Mouse (Mus musculus): Measurements from ENCODE around the gene Adam11. TPM values are rescaled to one million over a fixed set of nuclear protein-coding genes. Genes with fewer than 3 reads are reported as not detected.
A peak's percentile ranks its signal among the peaks of the same experiment; 100 is the strongest.

Gene Adam11
- total RNA-seq, 1 experiment from 2014 or later: 0.46 TPM

DNA sequence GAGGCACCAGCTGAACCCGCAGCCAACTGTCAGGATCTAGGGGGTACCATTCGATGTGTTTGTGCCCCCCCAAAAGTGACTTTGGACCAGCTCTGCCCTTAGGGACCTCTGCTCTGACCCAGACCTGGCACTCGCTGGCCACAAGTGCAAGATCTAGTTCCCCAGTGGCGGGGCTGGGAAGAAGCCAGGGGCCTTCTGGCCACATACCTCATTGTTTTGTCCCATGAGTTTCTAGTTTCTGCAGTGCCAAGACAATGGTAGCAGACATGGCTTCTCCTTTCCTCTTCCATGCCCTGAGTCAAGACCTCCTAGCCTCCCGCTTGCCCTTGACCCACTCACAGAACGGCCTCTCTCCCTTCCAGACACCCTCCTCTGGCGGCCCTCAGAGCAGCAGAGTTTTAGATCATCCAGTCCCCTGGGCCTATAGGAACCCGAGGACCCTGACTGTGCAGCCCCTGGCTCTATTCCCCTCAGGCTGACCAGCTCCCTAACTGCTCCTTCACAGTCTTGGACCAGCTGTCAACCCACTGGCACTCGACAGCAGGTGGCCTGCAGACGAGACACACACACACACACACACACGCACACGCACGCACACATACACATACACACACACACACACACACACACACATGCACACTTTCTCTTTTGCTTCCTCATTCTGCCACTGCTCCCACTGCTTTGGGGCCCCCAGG lies 8.2 kb upstream of the Adam11 start:
- peak; percentile 48 for ATAC-seq (replicated peaks; ENCODE audit: low read depth, poor library complexity, severe bottlenecking)

DNA sequence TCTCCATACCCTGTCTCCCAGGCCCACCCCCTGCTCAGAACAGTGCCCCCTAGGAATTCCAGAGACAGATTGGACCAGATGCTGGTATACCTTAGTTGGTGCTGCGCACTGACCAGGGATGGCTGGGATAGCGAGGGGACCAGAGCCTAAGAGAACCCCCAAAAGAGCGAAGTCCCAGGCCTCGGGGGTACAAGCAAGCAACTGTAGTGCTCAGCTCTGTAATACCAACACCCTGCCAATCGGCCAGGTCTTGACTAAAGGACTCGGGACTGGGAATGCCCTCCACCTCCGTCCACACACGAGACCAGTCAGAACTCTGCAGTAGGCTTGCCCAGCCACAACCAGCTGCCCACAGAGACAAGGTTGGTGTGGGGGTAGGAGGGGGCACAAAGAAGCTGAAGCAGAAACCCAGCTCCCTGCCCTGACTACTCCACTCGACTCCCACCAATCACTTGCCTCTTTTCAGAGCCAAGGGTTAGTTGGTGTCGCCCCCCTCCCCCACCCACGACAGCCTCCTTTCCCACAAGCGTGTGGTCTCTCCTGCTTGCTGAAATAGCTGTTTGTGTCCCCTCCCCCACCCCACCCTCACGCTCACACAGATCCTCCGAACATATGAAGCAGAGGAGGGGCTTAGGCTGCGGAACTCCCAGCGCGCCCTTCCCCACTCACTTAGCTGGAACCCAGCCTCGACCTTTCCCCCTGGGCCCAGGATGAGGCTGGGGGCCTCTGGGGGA lies 7.5 kb upstream of the Adam11 start:
- peak; percentile 36 for ATAC-seq (replicated peaks; ENCODE audit: low read depth, poor library complexity, severe bottlenecking)

DNA sequence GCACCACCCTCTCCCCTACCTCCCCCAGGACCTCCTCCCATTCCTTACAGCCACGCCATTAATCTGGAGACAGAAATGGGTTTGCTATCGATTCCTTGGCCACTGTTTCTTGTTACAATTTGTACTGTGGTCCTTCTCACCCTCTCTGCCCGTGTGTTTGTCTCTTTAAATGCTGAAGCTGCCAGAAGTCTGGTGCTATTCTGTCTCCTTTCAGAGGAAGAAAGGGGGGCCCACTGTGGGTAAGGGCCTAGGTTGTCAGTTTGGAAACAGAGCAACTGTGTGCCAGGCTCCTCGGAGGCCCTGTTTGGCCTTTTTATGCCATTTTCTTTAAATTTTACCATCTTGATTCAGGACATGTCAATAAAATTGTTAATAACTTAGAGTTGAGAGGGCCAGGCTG lies 6.8 kb upstream of the Adam11 start:
- peak; percentile 46; the same call in 1 of the 2 replicates for ATAC-seq (replicated peaks; ENCODE audit: low read depth, poor library complexity, severe bottlenecking)

DNA sequence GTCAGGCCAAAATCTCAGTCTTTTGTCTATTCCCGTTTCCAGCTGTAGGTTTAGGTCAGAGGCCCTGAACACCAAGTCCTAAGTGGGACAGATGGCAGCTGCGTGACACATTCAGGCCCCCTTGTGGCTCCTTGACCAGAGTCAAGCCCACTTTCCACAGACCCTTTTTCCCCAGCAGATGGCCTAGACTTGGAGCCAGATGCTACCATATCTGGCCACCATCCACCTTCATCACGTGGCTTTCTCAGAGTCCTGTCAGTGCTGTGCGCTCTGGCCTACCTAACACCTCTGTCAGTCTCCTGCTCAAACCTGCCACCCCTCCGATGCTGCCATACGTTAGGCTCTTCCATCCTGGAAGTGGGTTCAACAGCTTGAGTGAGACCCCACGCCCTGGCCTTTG lies 5.8 kb upstream of the Adam11 start:
- ATAC-seq (replicated peaks; ENCODE audit: low read depth, poor library complexity, severe bottlenecking): no peak

DNA sequence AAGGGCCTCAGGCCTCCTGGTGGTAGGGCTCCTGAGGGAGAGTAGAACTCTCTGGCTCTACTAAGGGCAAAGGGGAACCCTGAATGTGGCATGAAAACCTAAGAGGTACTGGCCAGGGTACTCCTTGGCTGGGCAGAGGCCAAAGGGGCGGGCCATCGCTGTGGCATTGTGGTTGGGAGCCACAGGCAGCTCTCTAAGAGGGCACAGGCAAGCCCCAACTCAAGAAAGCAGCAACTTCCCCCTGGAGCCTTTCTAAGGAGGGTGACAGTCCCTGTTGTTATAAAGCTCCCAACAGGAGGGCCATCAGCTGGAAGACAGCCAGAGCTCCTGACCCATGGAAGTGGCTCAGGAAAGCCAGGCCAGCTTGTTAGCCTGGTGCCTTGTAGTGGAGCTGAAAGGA lies 2.3 kb upstream of the Adam11 start:
- ATAC-seq (replicated peaks; ENCODE audit: low read depth, poor library complexity, severe bottlenecking): peak; percentile 70

DNA sequence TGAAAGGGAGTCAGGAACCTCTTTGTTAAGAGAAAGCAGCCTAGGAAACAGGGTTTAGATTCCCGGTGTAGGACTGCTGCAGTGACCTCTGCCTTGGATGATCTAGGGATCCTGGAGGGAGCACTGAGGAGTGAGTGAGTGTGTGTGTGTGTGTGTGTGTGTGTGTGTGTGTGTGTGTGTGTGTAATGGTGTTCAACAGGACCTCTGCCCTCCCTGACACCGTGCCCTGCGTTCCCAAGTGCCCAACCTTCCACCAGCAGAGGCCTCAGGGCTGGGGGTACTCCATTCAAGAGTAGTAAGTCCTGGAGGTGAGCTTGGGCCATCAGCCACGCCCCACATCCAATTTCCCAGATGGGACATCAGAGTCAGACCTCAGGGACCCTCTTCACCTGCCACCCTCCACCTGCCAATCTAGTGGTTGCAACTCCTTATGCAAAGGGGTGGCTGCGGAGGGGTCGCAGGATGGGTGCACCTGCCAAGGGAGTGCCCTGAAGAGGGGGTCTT lies 382 bp upstream of the Adam11 start:
- ATAC-seq (replicated peaks; ENCODE audit: low read depth, poor library complexity, severe bottlenecking): no peak

DNA sequence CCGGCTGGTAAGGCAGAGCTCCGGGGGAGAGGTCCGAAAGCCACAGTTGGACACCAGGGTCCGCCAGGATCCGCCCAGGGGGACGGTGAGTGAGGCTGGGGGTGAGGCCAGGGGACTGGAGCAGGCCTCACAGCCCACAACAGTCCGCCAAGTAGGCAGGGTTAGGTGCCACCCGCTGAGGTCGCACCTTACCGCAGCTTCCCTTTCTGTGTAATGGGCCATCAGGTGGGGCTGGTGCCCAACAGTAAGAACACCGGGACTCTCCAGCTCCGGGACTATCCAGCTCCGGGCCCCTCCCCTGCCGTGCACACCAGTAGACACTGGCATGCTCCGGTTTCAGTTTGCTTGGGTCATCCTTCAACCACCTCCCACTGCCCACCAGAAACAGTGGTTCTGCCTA lies 1.0 kb downstream of the Adam11 start:
- peak; percentile 51 for ATAC-seq (replicated peaks; ENCODE audit: low read depth, poor library complexity, severe bottlenecking)

DNA sequence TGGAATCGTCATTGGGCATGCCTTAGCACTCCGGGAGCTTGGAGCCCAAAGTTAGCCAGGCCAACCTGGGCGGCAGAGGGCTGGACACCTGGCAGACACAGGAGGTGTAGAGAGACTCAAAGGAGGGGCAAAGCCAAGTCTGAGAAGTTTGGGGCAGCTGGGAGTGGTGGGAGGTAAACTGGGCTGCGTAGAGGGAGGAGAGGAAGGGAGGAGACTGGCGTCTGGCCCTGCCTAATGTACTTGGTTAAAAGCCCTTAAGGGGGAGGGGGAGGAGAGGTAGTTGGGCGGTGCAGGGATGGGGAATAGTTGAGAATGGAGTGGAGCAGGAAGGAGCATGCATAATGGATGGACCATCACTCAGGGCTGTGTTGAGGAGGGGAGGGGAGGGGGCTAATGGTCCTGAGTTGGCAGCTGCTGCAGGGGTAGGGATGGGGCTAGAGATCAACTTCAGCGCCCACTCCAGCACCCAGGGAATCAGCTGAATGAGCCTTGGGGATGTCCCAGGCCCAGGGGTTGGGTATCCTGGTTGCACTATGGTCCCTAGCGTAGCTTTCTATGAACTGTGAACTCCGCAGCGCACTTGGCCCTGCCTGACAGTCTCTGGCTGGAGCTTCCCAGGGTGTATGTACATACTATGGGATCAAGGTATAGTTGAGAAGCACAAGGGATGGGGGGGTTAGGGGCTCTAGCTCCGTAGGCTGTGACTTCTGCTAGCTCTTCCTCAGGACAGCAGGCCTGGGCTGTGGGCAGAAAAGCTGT lies 1.9 kb downstream of the Adam11 start:
- ATAC-seq (replicated peaks; ENCODE audit: low read depth, poor library complexity, severe bottlenecking): no peak

- no peak for ATAC-seq (replicated peaks; ENCODE audit: low read depth, poor library complexity, severe bottlenecking)
Measured at GRCm38 (mm10) chr11:102765416-102765815, 4.2 kb downstream of the Adam11 start.

- ATAC-seq (replicated peaks; ENCODE audit: low read depth, poor library complexity, severe bottlenecking): no peak
Measured at GRCm38 (mm10) chr11:102767055-102767670, 5.9 kb downstream of the Adam11 start.

- no peak for ATAC-seq (replicated peaks; ENCODE audit: low read depth, poor library complexity, severe bottlenecking)
Measured at GRCm38 (mm10) chr11:102769141-102769540, 7.9 kb downstream of the Adam11 start.

DNA sequence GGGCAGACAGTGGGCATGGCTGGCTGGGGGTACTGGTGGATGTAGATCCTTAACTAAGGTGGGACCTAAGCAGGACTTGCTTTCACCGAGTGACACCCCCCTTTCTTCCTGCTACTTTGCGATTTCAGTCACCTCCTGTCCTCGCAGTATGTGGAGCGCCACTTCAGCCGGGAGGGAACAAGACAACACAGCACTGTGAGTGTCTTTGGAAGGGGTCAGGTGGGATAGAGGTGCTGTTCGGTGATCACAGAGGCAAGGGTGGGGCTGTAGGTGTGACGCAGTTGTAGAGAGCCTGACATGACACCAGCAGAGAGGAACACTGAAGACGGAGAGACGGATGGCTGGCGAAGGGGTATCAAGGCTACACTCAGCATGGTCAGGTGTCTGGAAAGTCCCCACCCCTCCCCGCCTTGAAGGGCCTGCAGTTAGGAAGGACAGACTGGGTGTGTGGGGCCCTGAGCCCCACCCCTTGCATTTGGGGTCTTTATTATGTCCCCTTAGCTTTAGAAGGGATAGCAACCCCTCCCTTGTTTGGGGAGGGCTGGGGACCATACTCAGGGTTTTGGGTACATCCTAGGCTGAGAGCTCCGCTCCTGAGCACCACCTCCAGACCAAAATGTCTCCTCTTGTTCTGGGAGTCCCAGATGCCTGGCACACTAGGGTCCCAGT lies 8.9 kb downstream of the Adam11 start:
- no peak for ATAC-seq (replicated peaks; ENCODE audit: low read depth, poor library complexity, severe bottlenecking)

DNA sequence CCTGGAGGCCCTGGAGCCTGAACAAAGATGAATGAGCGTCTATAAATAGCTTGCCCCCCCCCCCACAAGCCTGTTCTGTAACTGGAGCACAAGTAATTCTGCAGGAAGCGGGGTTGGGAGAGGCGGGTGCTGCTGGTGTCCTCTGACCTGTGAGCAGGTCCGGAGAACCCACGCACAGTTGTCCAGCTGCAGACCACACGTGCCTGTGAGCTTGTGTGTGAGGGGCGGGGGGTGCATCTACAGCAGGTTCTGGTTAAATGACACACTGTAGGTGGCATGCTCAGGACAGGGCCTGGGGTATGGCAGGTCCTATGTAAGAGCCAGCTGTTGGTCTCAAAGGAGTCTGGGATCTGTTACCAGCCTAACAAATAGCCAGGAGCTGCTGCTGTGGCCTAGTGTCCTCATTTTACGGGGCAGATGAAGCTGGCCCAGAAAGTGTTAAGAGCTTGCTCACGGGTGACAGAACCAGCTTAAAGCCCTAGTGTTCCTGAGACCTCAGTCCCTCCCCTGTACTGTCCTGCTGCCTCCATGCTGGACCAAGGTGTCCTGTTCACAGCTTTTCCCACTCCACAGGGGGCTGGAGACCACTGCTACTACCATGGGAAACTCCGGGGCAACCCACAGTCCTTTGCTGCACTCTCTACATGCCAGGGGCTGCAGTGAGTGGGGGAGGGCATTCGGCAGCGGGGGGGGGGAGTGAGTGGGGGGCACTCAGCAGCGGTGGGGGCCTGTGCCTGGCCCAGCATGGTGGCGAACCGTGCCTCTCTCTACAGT lies 9.6 kb downstream of the Adam11 start:
- no peak for ATAC-seq (replicated peaks; ENCODE audit: low read depth, poor library complexity, severe bottlenecking)

- ATAC-seq (replicated peaks; ENCODE audit: low read depth, poor library complexity, severe bottlenecking): no peak
Measured at GRCm38 (mm10) chr11:102771916-102772714, 10.9 kb downstream of the Adam11 start.

GRCm38 (mm10) chr11:102772771-102773700 lies 11.8 kb downstream of the Adam11 start:
- no peak for ATAC-seq (replicated peaks; ENCODE audit: low read depth, poor library complexity, severe bottlenecking)

GRCm38 (mm10) chr11:102773713-102774611 lies 12.7 kb downstream of the Adam11 start:
- peak; percentile 72 for ATAC-seq (replicated peaks; ENCODE audit: low read depth, poor library complexity, severe bottlenecking)

Data from common myeloid progenitor, adult 5-6 weeks (primary cell).